Mouse (Mus musculus): Measurements from ENCODE around the gene Acad10.
"Not testable (repeated sequence)": the region's sequence is repeated elsewhere in the genome, so short reads cannot be mapped to it uniquely, and the experiment has no call there.

Gene Acad10

GRCm38 (mm10) chr5:121656866-121657265 lies 3.4 kb downstream of the Acad10 start:
- not testable (repeated sequence) for DNase-seq

- DNase-seq, result no peak
Observed at GRCm38 (mm10) chr5:121654526-121654925, 5.8 kb downstream of the Acad10 start.

- DNase-seq, result no peak
Observed at GRCm38 (mm10) chr5:121649134-121649533, 11.2 kb downstream of the Acad10 start.

GRCm38 (mm10) chr5:121639601-121640000 lies 20.7 kb downstream of the Acad10 start:
- no peak for DNase-seq

- no peak for DNase-seq
Observed at GRCm38 (mm10) chr5:121637296-121637695, 23.0 kb downstream of the Acad10 start.

GRCm38 (mm10) chr5:121634668-121635067 lies 25.6 kb downstream of the Acad10 start:
- DNase-seq, result no peak

- DNase-seq, result no peak
Observed at GRCm38 (mm10) chr5:121632804-121633203, 27.5 kb downstream of the Acad10 start.

- DNase-seq, result peak in 1 of 2 experiments; percentile 13
Observed at GRCm38 (mm10) chr5:121631106-121631647, 29.1 kb downstream of the Acad10 start.

GRCm38 (mm10) chr5:121627871-121628270 lies 32.4 kb downstream of the Acad10 start:
- DNase-seq, result peak; percentile 78

GRCm38 (mm10) chr5:121623241-121623640 lies 37.1 kb downstream of the Acad10 start:
- DNase-seq, result no peak

- DNase-seq, result no peak
Observed at GRCm38 (mm10) chr5:121621102-121621501, 39.2 kb downstream of the Acad10 start.

GRCm38 (mm10) chr5:121618592-121619513 lies 41.5 kb downstream of the Acad10 start, which contains the start of gene Acad12:
Acad12 (minus strand) TSS chr5:121618938.
- DNase-seq, result peak; percentile 87 to 91

GRCm38 (mm10) chr5:121614921-121615320 lies 45.4 kb downstream of the Acad10 start:
- DNase-seq, result not testable (repeated sequence)

GRCm38 (mm10) chr5:121612036-121612435 lies 48.3 kb downstream of the Acad10 start:
- DNase-seq, result no peak

- not testable (repeated sequence) for DNase-seq
Observed at GRCm38 (mm10) chr5:121609556-121610135, 50.7 kb downstream of the Acad10 start.

- peak; percentile 70 to 72 for DNase-seq
Observed at GRCm38 (mm10) chr5:121606151-121606550, 54.2 kb downstream of the Acad10 start.

GRCm38 (mm10) chr5:121603815-121604214 lies 56.5 kb downstream of the Acad10 start:
- not testable (repeated sequence) for DNase-seq

GRCm38 (mm10) chr5:121601547-121602299 lies 58.6 kb downstream of the Acad10 start:
- DNase-seq, result peak; percentile 89 to 90

- DNase-seq, result no peak
Observed at GRCm38 (mm10) chr5:121598871-121599610, 61.3 kb downstream of the Acad10 start.

- DNase-seq, result no peak
Observed at GRCm38 (mm10) chr5:121597991-121598537, 62.2 kb downstream of the Acad10 start.

- no peak for DNase-seq
Observed at GRCm38 (mm10) chr5:121597332-121597731, 63.0 kb downstream of the Acad10 start.

GRCm38 (mm10) chr5:121596226-121596625 lies 64.1 kb downstream of the Acad10 start:
- DNase-seq, result no peak

Data from cerebellum, adult 18-20 months (tissue).